Comparison of ENCODE assay signal across 8 mouse cellular contexts in genomic region chr6:116337466-116337834, GRCm38 (mm10). TPM values are rescaled to one million over a fixed set of nuclear protein-coding genes. Genes with fewer than 3 reads are reported as not detected.
DNase-seq lines count a peak whose midpoint lies in the region; ATAC-seq and TF ChIP-seq lines count a peak whose summit lies in the region.

No protein-coding gene starts in this region.

- peak overlapping the region; percentile 87 for H3K9ac ChIP-seq in heart, embryonic 14.5 days (ENCODE audit: low read length)
- peak overlapping the region; percentile 93; the same call in 1 of the 2 replicates for H3K9ac ChIP-seq in ES-E14 (ENCODE audit: insufficient read depth, low read depth, low read length, poor library complexity, severe bottlenecking)

- ATAC-seq in heart, embryonic 14.5 days (ENCODE audit: insufficient number of reproducible peaks, insufficient read depth, low FRiP score, low read depth): no peak
- peak; percentile 5; the same call in 1 of the 2 replicates for ATAC-seq in granulocyte monocyte progenitor cell, adult 5-6 weeks (replicated peaks; ENCODE audit: poor library complexity, severe bottlenecking)

- H3K27ac ChIP-seq in heart, embryonic 14.5 days (replicated peaks in 1 of 2; ENCODE audit: control insufficient read depth in 1 of 2, insufficient read depth in 1 of 2, low read depth in 2 of 2, low read length in 2 of 2): no peak overlapping the region
- H3K27ac ChIP-seq in ES-E14 (ENCODE audit: insufficient read depth, low read depth, low read length, poor library complexity, severe bottlenecking): no peak overlapping the region
- peak overlapping the region; percentile 91 for H3K27ac ChIP-seq in midbrain, embryonic 10.5 days (replicated peaks)

- no peak for DNase-seq in heart, postnatal 25 days (ENCODE audit: low spot score)
- no peak for DNase-seq in ES-E14 (ENCODE audit: low read depth, low spot score)
- no peak for DNase-seq in midbrain, embryonic 10.5 days (ENCODE audit: low spot score)
- DNase-seq in layer of hippocampus, postnatal 36 days: no peak
- no peak for DNase-seq in thymus, adult 18-20 months
- DNase-seq in adrenal gland, postnatal 14 days: no peak

- H3K4me2 ChIP-seq in heart, embryonic 14.5 days (ENCODE audit: low read length): peak overlapping the region; percentile 70

- peaks cover 4% of the 10 kb centered on the region; the same call in 1 of the 2 replicates for H3K27me3 ChIP-seq in heart, embryonic 14.5 days (ENCODE audit: control insufficient read depth, insufficient read depth, low read length)
- no peaks in the 10 kb centered on the region; the same call in 1 of the 2 replicates for H3K27me3 ChIP-seq in midbrain, embryonic 10.5 days (ENCODE audit: low read depth, poor library complexity, severe bottlenecking)

- no peaks in the 10 kb centered on the region for H3K9me3 ChIP-seq in heart, embryonic 14.5 days (ENCODE audit: control insufficient read depth, low read length)
- H3K9me3 ChIP-seq in ES-E14 (ENCODE audit: control insufficient read depth, insufficient read depth, low read depth, low read length): no peaks in the 10 kb centered on the region
- no peaks in the 10 kb centered on the region for H3K9me3 ChIP-seq in midbrain, embryonic 10.5 days (replicated peaks)

- no peaks in the 10 kb centered on the region for H3K36me3 ChIP-seq in heart, embryonic 14.5 days (ENCODE audit: control insufficient read depth, insufficient read depth, low read length)
- H3K36me3 ChIP-seq in ES-E14 (ENCODE audit: control insufficient read depth, insufficient read depth, low read length, poor library complexity, severe bottlenecking): no peaks in the 10 kb centered on the region
- H3K36me3 ChIP-seq in midbrain, embryonic 10.5 days: peaks cover 11% of the 10 kb centered on the region; the same call in 1 of the 2 replicates

- in situ Hi-C loops in ES-E14 (cut with MboI; ENCODE audit: low sequenced_read_pairs in 2 of 2, unreplicated experiment in 2 of 2): no loop called here

- intact Hi-C loops in heart, postnatal 25 days (cut with DNase I): no loop called here

- peak overlapping the region; percentile 63 to 97 for H3K4me3 ChIP-seq in heart, embryonic 14.5 days (ENCODE audit: control insufficient read depth in 1 of 2, insufficient read depth in 1 of 2, low read depth in 1 of 2, low read length in 2 of 2)
- H3K4me3 ChIP-seq in ES-E14 (ENCODE audit: insufficient read depth in 1 of 2, low read depth in 1 of 2, low read length in 2 of 2, poor library complexity in 1 of 2, severe bottlenecking in 1 of 2): peak overlapping the region; percentile 55 to 100
- peak overlapping the region; percentile 85 for H3K4me3 ChIP-seq in midbrain, embryonic 10.5 days

- 3% methylated on average over 7 of the region's 7 CpGs for WGBS in heart, embryonic 14.5 days
- 3% methylated on average over 7 of the region's 7 CpGs for WGBS in midbrain, embryonic 10.5 days

- H3K4me1 ChIP-seq in heart, embryonic 14.5 days (ENCODE audit: control insufficient read depth in 2 of 2, insufficient read depth in 2 of 2, low read length in 2 of 2): peaks cover 0 to 6% of the 10 kb centered on the region in 2 experiments; a peak in 1 of 4 replicates
- H3K4me1 ChIP-seq in ES-E14 (ENCODE audit: control insufficient read depth in 2 of 2, insufficient read depth in 2 of 2, low read length in 2 of 2, poor library complexity in 1 of 2): no peaks in the 10 kb centered on the region
- H3K4me1 ChIP-seq in midbrain, embryonic 10.5 days: peaks cover 21% of the 10 kb centered on the region

TF ChIP-seq in ES-E14, 5 proteins besides CTCF, POLR2A, EP300 and RAD21:
- no peak for TF ChIP-seq ZC3H11A (IDR thresholded peaks at IDR 0.05; ENCODE audit: borderline replicate concordance, low read depth, low read length)
- TF ChIP-seq CHD2 (IDR thresholded peaks at IDR 0.05; ENCODE audit: low read depth, low read length): no peak
- no peak for TF ChIP-seq MAFK (IDR thresholded peaks at IDR 0.05; ENCODE audit: insufficient read depth, low read depth, low read length)
- TF ChIP-seq HCFC1 (IDR thresholded peaks at IDR 0.05; ENCODE audit: borderline replicate concordance, insufficient read depth, low read length): no peak
- TF ChIP-seq ZNF384 (IDR thresholded peaks at IDR 0.05; ENCODE audit: low read depth, low read length): no peak
TF ChIP-seq in ES-E14: peak in this region for 0.

RNA-seq across cellular contexts. Expression of gene March8, which starts 0.4 kb away (rescaled TPM):
- 22.2 and 28.6 TPM in 2 replicates for polyA plus RNA-seq in heart, embryonic 14.5 days (2014; fragmentation: Nextera tagmentation; extraction: Ambion mirVana)
- total RNA-seq in heart, postnatal 25 days (2021): 10 to 100 TPM; 38.6 to 41.2 TPM
- 17.6 and 20.1 TPM in 2 replicates for total RNA-seq in ES-E14 (2012; rRNA removed)
- total RNA-seq in granulocyte monocyte progenitor cell, adult 5-6 weeks (2014; fragmentation: Nextera tagmentation): 13.4 and 22.4 TPM in 2 replicates
- total RNA-seq in granulocyte monocyte progenitor cell, adult 5-6 weeks (2017): 15.9 and 19.3 TPM in 2 replicates
- polyA plus RNA-seq in midbrain, embryonic 10.5 days (2016; fragmentation: Nextera tagmentation; extraction: Ambion mirVana): 27.7 and 33.7 TPM in 2 replicates
- 10 to 100 TPM; 57.4 to 58.7 TPM for total RNA-seq in layer of hippocampus, postnatal 36 days (2021)
- 53.9 and 58.5 TPM in 2 replicates for total RNA-seq in adrenal gland, postnatal 14 days (2021)
